Mouse (Mus musculus) spleen, adult 12 weeks (tissue): ENCODE results near the gene Ltbp3.

Experiments
- DNase-seq: peaks from one replicate; pipeline ENCODE4 v3.0.0; 2022; ENCODE audit warnings: low spot score

Gene Ltbp3

GRCm38 (mm10) chr19:5806809-5807205 is 66.1 kb downstream of the Ltbp3 start:
- no peak for DNase-seq

GRCm38 (mm10) chr19:5807740-5808139 is 67.0 kb downstream of the Ltbp3 start:
- no peak for DNase-seq
